Mouse (Mus musculus): Measurements from ENCODE around the gene Adamtsl1.

DNA sequence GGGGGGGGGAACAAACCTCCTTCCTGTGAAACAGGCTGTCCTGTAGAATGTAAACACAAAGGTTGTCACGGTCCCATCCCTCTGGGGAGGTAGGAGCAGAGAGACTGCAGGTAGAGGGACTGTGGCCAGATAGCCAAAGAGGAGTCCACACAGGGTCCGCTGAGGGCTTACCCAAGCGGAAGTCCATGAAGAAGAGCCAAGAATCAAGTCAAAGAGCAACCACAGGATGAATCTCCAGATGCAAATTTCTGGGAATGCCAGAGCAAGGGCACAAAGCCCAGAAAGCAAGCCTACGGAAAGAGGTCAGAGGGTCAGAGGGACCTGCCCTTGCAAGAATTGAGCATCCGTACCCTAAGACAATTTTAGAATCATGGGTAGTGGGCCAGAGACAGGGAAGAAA lies 677.2 kb downstream of the Adamtsl1 start:
- TF ChIP-seq POLR2A (IDR thresholded peaks at IDR 0.05; ENCODE audit: low read depth, low read length) (no peak), CTCF (conservative IDR thresholded peaks at IDR 0.05; ENCODE audit: insufficient read depth, insufficient read length, low read depth, low read length) (no peak)

Data from kidney, adult 2 months (tissue).